Mouse (Mus musculus): Measurements from ENCODE around the gene Fastk. TPM values are rescaled to one million over a fixed set of nuclear protein-coding genes. Genes with fewer than 3 reads are reported as not detected.

Fastk gene
- polyA plus RNA-seq, 1 experiment from 2014 or later: 113 TPM

DNA sequence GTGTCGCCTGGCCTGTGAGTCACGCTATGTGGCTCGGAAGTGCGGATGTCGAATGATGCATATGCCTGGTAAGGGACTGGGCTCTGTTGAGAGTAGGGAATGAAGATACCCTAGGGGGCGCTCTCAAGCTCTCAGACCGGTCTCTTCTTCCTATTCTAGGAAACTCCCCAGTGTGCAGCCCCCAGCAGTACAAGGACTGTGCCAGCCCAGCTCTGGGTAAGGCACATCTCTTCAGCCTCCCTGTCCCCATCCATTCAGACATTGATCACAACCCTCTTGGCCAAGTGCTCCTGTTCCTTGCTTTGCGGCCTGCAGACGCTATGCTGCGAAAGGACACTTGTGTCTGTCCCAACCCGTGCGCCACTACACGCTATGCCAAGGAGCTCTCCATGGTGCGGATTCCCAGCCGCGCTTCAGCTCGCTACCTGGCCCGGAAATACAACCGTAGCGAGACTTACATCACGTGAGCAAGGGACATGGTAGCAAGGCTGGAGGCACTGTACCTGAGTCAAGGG is 28.8 kb downstream of the Fastk start:
- peak overlapping the region; percentile 34 for H3K4me2 ChIP-seq
- H3K9ac ChIP-seq: no peak overlapping the region
- ATAC-seq (ENCODE audit: low FRiP score, low read depth): peak; percentile 76
- 0 out of 2 replicates have a peak overlapping the region, but pooled peaks have one; percentile 31 for H3K27ac ChIP-seq (replicated peaks)
- H3K4me3 ChIP-seq: no peak overlapping the region
- peaks cover 11% of the 10 kb centered on the region for H3K36me3 ChIP-seq
- H3K9me3 ChIP-seq: no peaks in the 10 kb centered on the region
- H3K27me3 ChIP-seq: no peaks in the 10 kb centered on the region
- WGBS: 5% methylated on average over 21 of the region's 21 CpGs
- H3K4me1 ChIP-seq (replicated peaks): peaks cover 9% of the 10 kb centered on the region

- H3K9ac ChIP-seq: no peak overlapping the region
- H3K36me3 ChIP-seq: 0 out of 2 replicates have a peak, but pooled peaks cover under 1% of the 10 kb centered on the region
- H3K27me3 ChIP-seq: no peaks in the 10 kb centered on the region
- no peak for ATAC-seq (ENCODE audit: low FRiP score, low read depth)
- H3K27ac ChIP-seq (replicated peaks): no peak overlapping the region
- WGBS: 79% methylated on average over 13 of the region's 13 CpGs
- H3K4me1 ChIP-seq (replicated peaks): peaks cover 9% of the 10 kb centered on the region
- H3K4me2 ChIP-seq: no peak overlapping the region
- no peaks in the 10 kb centered on the region for H3K9me3 ChIP-seq
- H3K4me3 ChIP-seq: no peak overlapping the region
Measured at GRCm38 (mm10) chr5:24413938-24414337, 31.1 kb downstream of the Fastk start.

GRCm38 (mm10) chr5:24413042-24413693 is 31.9 kb downstream of the Fastk start, which contains the start of gene Asic3:
Gene Asic3, plus strand, starts transcription at chr5:24413392.
- Histone ChIP-seq H3K9me3 (no peaks in the 10 kb centered on the region), H3K27ac (replicated peaks) (no peak within 1 kb of the TSS), H3K9ac (no peak within 1 kb of the TSS), H3K4me1 (replicated peaks) (peaks cover 9% of the 10 kb centered on the region), H3K36me3 (no peaks in the 10 kb centered on the region), H3K4me3 (no peak within 1 kb of the TSS), H3K27me3 (no peaks in the 10 kb centered on the region), H3K4me2 (no peak within 1 kb of the TSS)
- WGBS: 50% methylated on average over 11 of the region's 11 CpGs
- ATAC-seq (ENCODE audit: low FRiP score, low read depth): no peak

GRCm38 (mm10) chr5:24412063-24412462 is 33.0 kb downstream of the Fastk start:
- H3K27ac ChIP-seq (replicated peaks): no peak overlapping the region

GRCm38 (mm10) chr5:24409466-24409865 is 35.6 kb downstream of the Fastk start:
- Histone ChIP-seq H3K27ac (replicated peaks) (no peak overlapping the region), H3K4me1 (replicated peaks) (no peaks in the 10 kb centered on the region; the same call in 1 of the 2 replicates), H3K4me3 (no peak overlapping the region), H3K27me3 (no peaks in the 10 kb centered on the region), H3K9ac (no peak overlapping the region), H3K4me2 (no peak overlapping the region), H3K36me3 (no peaks in the 10 kb centered on the region), H3K9me3 (no peaks in the 10 kb centered on the region)
- ATAC-seq (ENCODE audit: low FRiP score, low read depth): no peak
- 76% methylated on average over 2 of the region's 2 CpGs for WGBS

More at GRCm38 (mm10) chr5:24412063-24412462, 33.0 kb downstream of the Fastk start:
- Histone ChIP-seq H3K4me3 (no peak overlapping the region), H3K4me1 (replicated peaks) (peaks cover 9% of the 10 kb centered on the region), H3K4me2 (no peak overlapping the region), H3K36me3 (no peaks in the 10 kb centered on the region), H3K9ac (no peak overlapping the region), H3K27me3 (no peaks in the 10 kb centered on the region), H3K9me3 (no peaks in the 10 kb centered on the region)
- ATAC-seq (ENCODE audit: low FRiP score, low read depth): no peak
- 93% methylated on average over 2 of the region's 2 CpGs for WGBS

DNA sequence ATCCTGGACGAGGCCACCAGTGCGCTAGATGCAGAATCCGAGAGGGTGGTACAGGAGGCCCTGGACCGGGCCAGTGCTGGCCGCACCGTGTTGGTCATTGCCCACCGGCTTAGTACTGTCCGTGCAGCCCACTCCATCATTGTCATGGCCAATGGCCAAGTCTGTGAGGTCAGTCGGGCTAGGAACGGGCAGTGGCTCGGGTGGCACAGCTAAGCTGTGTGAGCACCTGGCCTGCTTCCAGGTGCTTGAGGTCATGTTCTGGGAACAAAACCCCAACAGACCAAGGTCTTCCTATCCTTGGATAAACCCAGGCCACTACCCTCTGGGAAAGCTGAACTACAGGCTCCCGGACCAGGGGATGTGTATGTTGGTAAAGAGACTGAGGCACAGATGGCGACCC is 36.4 kb downstream of the Fastk start:
- H3K4me3 ChIP-seq: no peak overlapping the region
- H3K27ac ChIP-seq (replicated peaks): no peak overlapping the region
- H3K36me3 ChIP-seq: no peaks in the 10 kb centered on the region; the same call in 1 of the 2 replicates
- no peaks in the 10 kb centered on the region for H3K9me3 ChIP-seq
- H3K9ac ChIP-seq: no peak overlapping the region
- ATAC-seq (ENCODE audit: low FRiP score, low read depth): no peak
- no peaks in the 10 kb centered on the region for H3K27me3 ChIP-seq
- 93% methylated on average over 13 of the region's 13 CpGs for WGBS
- no peaks in the 10 kb centered on the region; the same call in 1 of the 2 replicates for H3K4me1 ChIP-seq (replicated peaks)
- no peak overlapping the region for H3K4me2 ChIP-seq

DNA sequence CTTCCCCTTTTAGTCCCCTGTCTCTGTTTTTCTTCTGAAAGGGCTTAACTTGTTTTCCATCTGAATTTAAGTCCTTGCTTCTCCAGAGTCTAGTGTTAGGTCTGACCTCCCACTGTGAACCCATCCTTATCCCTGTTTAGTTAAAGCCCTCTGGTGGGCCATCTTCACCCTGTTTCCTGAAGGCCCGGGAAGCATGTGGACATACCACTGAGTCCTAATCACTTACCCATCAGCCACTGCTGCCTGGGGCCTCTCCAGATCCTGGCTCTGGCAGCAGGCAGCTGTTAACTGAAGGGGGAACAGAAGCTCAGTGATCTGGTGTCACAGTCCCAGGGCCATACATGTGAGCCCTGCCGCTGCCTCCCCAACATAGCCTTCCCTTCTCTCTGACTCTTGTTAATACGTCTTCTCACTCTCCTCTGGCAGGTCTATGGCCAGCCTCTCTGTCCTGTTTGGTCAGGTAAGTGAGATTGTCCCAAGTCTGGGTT is 39.7 kb downstream of the Fastk start:
- Histone ChIP-seq H3K27ac (replicated peaks) (no peak overlapping the region), H3K4me2 (no peak overlapping the region), H3K4me1 (replicated peaks) (no peaks in the 10 kb centered on the region; the same call in 1 of the 2 replicates), H3K36me3 (no peaks in the 10 kb centered on the region; the same call in 1 of the 2 replicates), H3K9ac (no peak overlapping the region), H3K27me3 (no peaks in the 10 kb centered on the region), H3K4me3 (no peak overlapping the region), H3K9me3 (no peaks in the 10 kb centered on the region)
- 76% methylated on average over 3 of the region's 3 CpGs for WGBS
- ATAC-seq (ENCODE audit: low FRiP score, low read depth): no peak

DNA sequence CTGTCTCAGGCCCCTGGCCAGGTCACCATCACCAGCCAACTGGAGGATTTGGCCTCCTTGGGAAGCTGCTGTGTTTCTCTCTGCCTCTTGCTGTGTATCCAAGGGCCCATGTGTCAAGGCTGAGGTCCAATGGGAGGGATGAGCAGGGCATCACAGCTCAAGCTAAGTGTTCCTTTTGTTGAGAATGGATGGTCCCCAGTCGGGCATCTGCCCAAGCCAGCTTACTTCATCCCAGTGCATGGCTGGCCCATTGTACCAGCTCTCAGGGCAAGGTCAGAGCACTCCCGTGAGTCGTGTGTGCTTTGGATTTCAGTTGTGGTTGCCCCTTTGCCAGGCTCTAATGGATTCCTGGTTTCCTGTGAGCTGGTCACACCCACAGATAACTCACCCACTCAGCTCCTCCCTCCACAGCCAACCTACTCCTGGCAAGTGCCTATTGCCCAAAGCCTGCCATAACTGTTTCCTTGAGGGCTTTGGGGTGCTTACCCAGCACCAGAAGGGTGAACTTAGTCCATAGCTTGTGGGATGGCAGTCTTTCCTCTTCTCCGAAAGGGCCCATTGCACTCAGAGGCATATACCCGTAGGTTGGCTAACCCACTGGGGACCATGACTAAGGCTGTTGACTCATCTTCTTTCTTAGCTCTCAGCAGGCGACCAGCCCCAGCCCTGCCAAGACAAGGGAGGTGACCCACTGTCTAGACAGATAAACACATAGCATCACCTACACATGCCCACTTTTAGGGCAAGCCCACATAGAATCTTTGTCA is 40.3 kb downstream of the Fastk start:
- H3K27me3 ChIP-seq: no peaks in the 10 kb centered on the region
- no peak overlapping the region for H3K4me2 ChIP-seq
- ATAC-seq (ENCODE audit: low FRiP score, low read depth): no peak
- H3K9me3 ChIP-seq: no peaks in the 10 kb centered on the region
- no peak overlapping the region for H3K27ac ChIP-seq (replicated peaks)
- no peak overlapping the region for H3K4me3 ChIP-seq
- no peak overlapping the region for H3K9ac ChIP-seq
- no peaks in the 10 kb centered on the region; the same call in 1 of the 2 replicates for H3K36me3 ChIP-seq
- 86% methylated on average over 6 of the region's 6 CpGs for WGBS
- no peaks in the 10 kb centered on the region; the same call in 1 of the 2 replicates for H3K4me1 ChIP-seq (replicated peaks)

DNA sequence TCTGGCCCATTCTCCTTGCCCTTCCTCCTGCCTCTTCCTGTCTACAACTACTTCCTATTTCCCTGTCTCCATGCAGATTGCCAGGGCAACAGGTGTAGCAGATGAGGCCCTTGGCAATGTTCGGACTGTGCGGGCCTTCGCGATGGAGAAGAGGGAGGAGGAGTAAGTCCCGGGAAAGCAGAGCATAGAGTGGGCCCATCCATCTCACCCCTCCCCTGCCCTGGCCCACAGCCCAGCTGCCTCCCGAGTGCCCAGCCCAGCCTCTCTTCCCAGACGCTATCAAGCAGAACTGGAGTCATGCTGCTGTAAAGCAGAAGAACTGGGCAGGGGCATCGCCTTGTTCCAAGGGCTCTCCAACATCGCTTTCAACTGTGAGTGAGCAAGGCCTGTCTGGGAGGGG is 43.1 kb downstream of the Fastk start:
- ATAC-seq (ENCODE audit: low FRiP score, low read depth): peak; percentile 53; the same call in 1 of the 2 replicates
- Histone ChIP-seq H3K27ac (replicated peaks) (no peak overlapping the region), H3K4me3 (no peak overlapping the region), H3K9me3 (no peaks in the 10 kb centered on the region), H3K4me2 (no peak overlapping the region), H3K27me3 (no peaks in the 10 kb centered on the region), H3K4me1 (replicated peaks) (no peaks in the 10 kb centered on the region), H3K36me3 (no peaks in the 10 kb centered on the region; the same call in 1 of the 2 replicates), H3K9ac (no peak overlapping the region)
- 48% methylated on average over 9 of the region's 9 CpGs for WGBS

DNA sequence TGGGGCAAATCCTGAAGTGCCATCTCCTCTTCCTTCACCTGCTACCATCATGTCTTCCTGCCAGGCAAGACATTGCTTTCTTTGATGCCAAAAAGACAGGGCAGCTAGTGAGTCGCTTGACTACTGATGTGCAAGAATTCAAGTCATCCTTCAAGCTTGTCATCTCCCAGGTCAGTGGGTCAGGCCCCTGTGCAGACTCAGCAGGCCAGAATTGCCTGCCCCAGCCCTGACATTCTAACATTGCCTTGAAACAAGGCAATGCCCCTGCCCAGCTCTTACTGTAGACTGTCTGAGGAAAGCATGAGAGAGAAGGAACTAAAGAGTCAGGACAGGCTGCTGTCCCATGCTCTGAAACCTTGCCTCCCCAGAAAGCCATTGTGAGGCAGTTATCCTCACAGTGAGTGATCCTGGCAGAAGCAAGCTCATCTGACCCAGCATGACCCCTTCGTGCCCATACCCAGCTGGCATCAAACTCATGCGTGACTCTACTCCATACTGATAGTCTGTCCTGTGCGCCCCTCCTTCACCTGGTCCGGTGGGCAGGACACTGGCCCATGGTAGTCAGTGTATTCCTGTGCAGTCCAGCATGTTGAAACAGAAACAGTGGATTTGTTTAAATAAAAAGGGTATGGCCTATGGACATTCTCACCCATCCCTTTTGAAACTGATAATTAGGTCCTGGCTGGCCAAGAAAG is 44.0 kb downstream of the Fastk start:
- Histone ChIP-seq H3K27me3 (no peaks in the 10 kb centered on the region), H3K4me3 (no peak overlapping the region), H3K4me1 (replicated peaks) (no peaks in the 10 kb centered on the region), H3K36me3 (no peaks in the 10 kb centered on the region; the same call in 1 of the 2 replicates), H3K9me3 (no peaks in the 10 kb centered on the region), H3K27ac (replicated peaks) (no peak overlapping the region), H3K4me2 (no peak overlapping the region), H3K9ac (no peak overlapping the region)
- ATAC-seq (ENCODE audit: low FRiP score, low read depth): no peak
- WGBS: 90% methylated on average over 5 of the region's 5 CpGs

GRCm38 (mm10) chr5:24400362-24400761 is 44.7 kb downstream of the Fastk start:
- Histone ChIP-seq H3K9me3 (no peaks in the 10 kb centered on the region), H3K36me3 (no peaks in the 10 kb centered on the region; the same call in 1 of the 2 replicates)

More at GRCm38 (mm10) chr5:24400362-24400761, 44.7 kb downstream of the Fastk start:
- Histone ChIP-seq H3K4me3 (no peak overlapping the region), H3K27ac (replicated peaks) (no peak overlapping the region), H3K4me1 (replicated peaks) (peaks cover under 1% of the 10 kb centered on the region; the same call in 1 of the 2 replicates), H3K4me2 (no peak overlapping the region), H3K9ac (no peak overlapping the region), H3K27me3 (no peaks in the 10 kb centered on the region)
- WGBS: 85% methylated on average over 11 of the region's 11 CpGs
- no peak for ATAC-seq (ENCODE audit: low FRiP score, low read depth)
